Mouse (Mus musculus): Measurements from ENCODE around the gene Hexa. TPM values are rescaled to one million over a fixed set of nuclear protein-coding genes. Genes with fewer than 3 reads are reported as not detected.

Gene Hexa
- total RNA-seq, 1 experiment: 45.0 TPM

DNA sequence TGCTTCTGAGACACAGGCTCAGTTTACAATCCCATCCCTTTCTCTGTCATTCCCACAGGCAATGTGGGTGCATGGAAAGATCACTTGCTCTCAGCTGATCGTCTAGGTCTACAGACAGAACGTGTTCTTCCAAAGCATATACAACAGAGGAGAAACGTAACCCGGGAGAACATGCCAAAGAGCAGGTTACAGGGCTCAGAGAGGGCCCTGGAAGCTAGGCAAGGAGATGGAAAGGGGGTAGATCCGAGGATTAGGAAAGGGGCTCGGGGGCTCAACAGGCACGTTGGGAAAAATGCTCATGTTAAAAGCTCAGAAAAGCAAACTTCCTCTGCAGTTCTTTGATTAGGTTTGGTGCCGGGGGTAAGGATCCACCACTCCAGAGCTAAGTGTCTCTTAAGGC is 62.3 kb downstream of the Hexa start:
- H3K4me3 ChIP-seq (ENCODE audit: insufficient read depth in 1 of 2, low read depth in 1 of 2, low read length in 2 of 2, poor library complexity in 1 of 2, severe bottlenecking in 1 of 2): no peak overlapping the region
- TF ChIP-seq CHD2 (IDR thresholded peaks at IDR 0.05; ENCODE audit: low read depth, low read length): no peak
- TF ChIP-seq ZC3H11A (IDR thresholded peaks at IDR 0.05; ENCODE audit: borderline replicate concordance, low read depth, low read length): no peak
- no peak for TF ChIP-seq ZNF384 (IDR thresholded peaks at IDR 0.05; ENCODE audit: low read depth, low read length)
- no peak for TF ChIP-seq MAFK (IDR thresholded peaks at IDR 0.05; ENCODE audit: insufficient read depth, low read depth, low read length)
- no peak for TF ChIP-seq HCFC1 (IDR thresholded peaks at IDR 0.05; ENCODE audit: borderline replicate concordance, insufficient read depth, low read length)
- H3K9me3 ChIP-seq (ENCODE audit: control insufficient read depth, insufficient read depth, low read depth, low read length): no peaks in the 10 kb centered on the region
- no peak overlapping the region for H3K9ac ChIP-seq (ENCODE audit: insufficient read depth, low read depth, low read length, poor library complexity, severe bottlenecking)
- H3K4me1 ChIP-seq (ENCODE audit: control insufficient read depth in 2 of 2, insufficient read depth in 2 of 2, low read length in 2 of 2, poor library complexity in 1 of 2): peaks cover 0 to 7% of the 10 kb centered on the region in 2 experiments; a peak in 1 of 4 replicates
- DNase-seq (ENCODE audit: low read depth, low spot score): no peak
- in situ Hi-C loops (cut with MboI; ENCODE audit: low sequenced_read_pairs in 2 of 2, unreplicated experiment in 2 of 2): no loop called here
- no peaks in the 10 kb centered on the region for H3K36me3 ChIP-seq (ENCODE audit: control insufficient read depth, insufficient read depth, low read length, poor library complexity, severe bottlenecking)
- H3K27ac ChIP-seq (ENCODE audit: insufficient read depth, low read depth, low read length, poor library complexity, severe bottlenecking): no peak overlapping the region

DNA sequence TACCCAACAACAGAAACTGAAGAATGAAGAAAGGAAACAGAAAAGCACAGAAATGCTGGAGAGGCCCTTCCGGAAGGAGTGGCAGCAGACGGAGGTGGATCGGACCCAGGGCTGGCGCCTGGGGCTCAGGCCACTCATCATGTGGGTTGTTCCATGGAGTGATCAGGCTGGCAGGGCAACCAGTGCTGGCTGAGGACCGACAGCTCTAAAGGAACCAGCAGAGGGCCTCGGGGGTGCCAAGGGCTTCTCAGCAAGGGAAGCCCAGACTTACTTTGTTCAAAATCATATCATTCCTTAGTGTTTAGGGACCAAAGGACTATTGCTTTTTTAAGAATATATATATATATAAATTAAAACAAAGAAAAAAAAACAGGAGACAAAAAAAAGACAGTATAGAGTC is 66.6 kb downstream of the Hexa start:
- H3K9me3 ChIP-seq (ENCODE audit: control insufficient read depth, insufficient read depth, low read depth, low read length): no peaks in the 10 kb centered on the region
- H3K9ac ChIP-seq (ENCODE audit: insufficient read depth, low read depth, low read length, poor library complexity, severe bottlenecking): no peak overlapping the region
- in situ Hi-C loops (cut with MboI; ENCODE audit: low sequenced_read_pairs in 2 of 2, unreplicated experiment in 2 of 2): no loop called here
- H3K36me3 ChIP-seq (ENCODE audit: control insufficient read depth, insufficient read depth, low read length, poor library complexity, severe bottlenecking): no peaks in the 10 kb centered on the region
- no peak overlapping the region for H3K27ac ChIP-seq (ENCODE audit: insufficient read depth, low read depth, low read length, poor library complexity, severe bottlenecking)
- no peak for DNase-seq (ENCODE audit: low read depth, low spot score)
- H3K4me1 ChIP-seq (ENCODE audit: control insufficient read depth in 2 of 2, insufficient read depth in 2 of 2, low read length in 2 of 2, poor library complexity in 1 of 2): peaks cover 0 to 7% of the 10 kb centered on the region in 2 experiments; a peak in 1 of 4 replicates
- TF ChIP-seq HCFC1 (IDR thresholded peaks at IDR 0.05; ENCODE audit: borderline replicate concordance, insufficient read depth, low read length) (no peak), ZC3H11A (IDR thresholded peaks at IDR 0.05; ENCODE audit: borderline replicate concordance, low read depth, low read length) (no peak), ZNF384 (IDR thresholded peaks at IDR 0.05; ENCODE audit: low read depth, low read length) (no peak), MAFK (IDR thresholded peaks at IDR 0.05; ENCODE audit: insufficient read depth, low read depth, low read length) (no peak), CHD2 (IDR thresholded peaks at IDR 0.05; ENCODE audit: low read depth, low read length) (no peak)
- H3K4me3 ChIP-seq (ENCODE audit: insufficient read depth in 1 of 2, low read depth in 1 of 2, low read length in 2 of 2, poor library complexity in 1 of 2, severe bottlenecking in 1 of 2): no peak overlapping the region

DNA sequence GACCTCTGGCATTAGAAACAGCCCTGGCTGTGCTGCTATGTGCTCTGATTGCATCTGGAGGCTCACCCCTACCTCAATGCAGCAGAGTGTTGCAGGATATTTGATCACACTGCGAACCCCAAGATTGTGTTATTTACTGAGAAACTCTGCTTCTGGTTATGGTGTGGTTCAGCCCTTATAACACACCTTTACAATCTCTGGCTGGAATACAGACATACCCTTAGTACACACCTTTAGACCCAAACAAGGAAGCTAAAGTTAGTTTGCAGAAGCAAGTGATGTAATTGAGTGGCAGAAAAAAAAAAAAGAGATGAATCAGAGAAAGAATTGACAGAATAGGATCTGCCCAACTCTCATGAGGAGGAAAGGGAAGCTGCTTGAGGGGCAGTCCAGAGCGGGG is 71.6 kb downstream of the Hexa start:
- H3K27ac ChIP-seq (ENCODE audit: insufficient read depth, low read depth, low read length, poor library complexity, severe bottlenecking): no peak overlapping the region
- H3K4me1 ChIP-seq (ENCODE audit: control insufficient read depth in 2 of 2, insufficient read depth in 2 of 2, low read length in 2 of 2, poor library complexity in 1 of 2): peaks cover 9% of the 10 kb centered on the region in 2 experiments
- no peaks in the 10 kb centered on the region for H3K36me3 ChIP-seq (ENCODE audit: control insufficient read depth, insufficient read depth, low read length, poor library complexity, severe bottlenecking)
- H3K4me3 ChIP-seq (ENCODE audit: insufficient read depth in 1 of 2, low read depth in 1 of 2, low read length in 2 of 2, poor library complexity in 1 of 2, severe bottlenecking in 1 of 2): no peak overlapping the region
- in situ Hi-C loops (cut with MboI; ENCODE audit: low sequenced_read_pairs in 2 of 2, unreplicated experiment in 2 of 2): no loop called here
- DNase-seq (ENCODE audit: low read depth, low spot score): no peak
- no peak overlapping the region for H3K9ac ChIP-seq (ENCODE audit: insufficient read depth, low read depth, low read length, poor library complexity, severe bottlenecking)
- H3K9me3 ChIP-seq (ENCODE audit: control insufficient read depth, insufficient read depth, low read depth, low read length): no peaks in the 10 kb centered on the region
- no peak for TF ChIP-seq ZNF384 (IDR thresholded peaks at IDR 0.05; ENCODE audit: low read depth, low read length)
- TF ChIP-seq MAFK (IDR thresholded peaks at IDR 0.05; ENCODE audit: insufficient read depth, low read depth, low read length): no peak
- no peak for TF ChIP-seq CHD2 (IDR thresholded peaks at IDR 0.05; ENCODE audit: low read depth, low read length)
- no peak for TF ChIP-seq HCFC1 (IDR thresholded peaks at IDR 0.05; ENCODE audit: borderline replicate concordance, insufficient read depth, low read length)
- no peak for TF ChIP-seq ZC3H11A (IDR thresholded peaks at IDR 0.05; ENCODE audit: borderline replicate concordance, low read depth, low read length)

Other genes starting within 250 kb of the Hexa start
- gene Adpgk, start 248.0 kb upstream of the Hexa start, total RNA-seq (2012; rRNA removed): 65.7 and 91.3 TPM in 2 replicates
- gene Bbs4, start 186.0 kb upstream of the Hexa start, total RNA-seq (2012; rRNA removed): 5.8 and 7.3 TPM in 2 replicates
- gene Arih1, start 52.9 kb upstream of the Hexa start, total RNA-seq (2012; rRNA removed): 75.5 and 84.6 TPM in 2 replicates
- 0.74 TPM in 1 of 2 replicates, not detected in the other for gene Tmem202, start 307 bp downstream of the Hexa start, total RNA-seq (2012; rRNA removed)
- 0.13 and 0.32 TPM in 2 replicates for gene Celf6, start 38.4 kb downstream of the Hexa start, total RNA-seq (2012; rRNA removed)
- 7.9 and 9.4 TPM in 2 replicates for gene Parp6, start 77.7 kb downstream of the Hexa start, total RNA-seq (2012; rRNA removed)
- gene Pkm, start 116.8 kb downstream of the Hexa start, total RNA-seq (2012; rRNA removed): 2,243 and 2,388 TPM in 2 replicates
- gene Gramd2, start 140.6 kb downstream of the Hexa start, total RNA-seq (2012; rRNA removed): 3.0 and 3.5 TPM in 2 replicates
- 5.0 and 6.1 TPM in 2 replicates for gene Senp8, start 211.2 kb downstream of the Hexa start, total RNA-seq (2012; rRNA removed)
- 13.0 and 17.0 TPM in 2 replicates for gene Myo9a, start 211.4 kb downstream of the Hexa start, total RNA-seq (2012; rRNA removed)